Mouse (Mus musculus): Measurements from ENCODE around the gene Ogfod3. TPM values are rescaled to one million over a fixed set of nuclear protein-coding genes. Genes with fewer than 3 reads are reported as not detected.
A peak's percentile ranks its signal among the peaks of the same experiment; 100 is the strongest.

Gene Ogfod3
- total and polyA plus RNA-seq, 3 experiments, result 12.3 to 12.7 TPM; not detected in 1

DNA sequence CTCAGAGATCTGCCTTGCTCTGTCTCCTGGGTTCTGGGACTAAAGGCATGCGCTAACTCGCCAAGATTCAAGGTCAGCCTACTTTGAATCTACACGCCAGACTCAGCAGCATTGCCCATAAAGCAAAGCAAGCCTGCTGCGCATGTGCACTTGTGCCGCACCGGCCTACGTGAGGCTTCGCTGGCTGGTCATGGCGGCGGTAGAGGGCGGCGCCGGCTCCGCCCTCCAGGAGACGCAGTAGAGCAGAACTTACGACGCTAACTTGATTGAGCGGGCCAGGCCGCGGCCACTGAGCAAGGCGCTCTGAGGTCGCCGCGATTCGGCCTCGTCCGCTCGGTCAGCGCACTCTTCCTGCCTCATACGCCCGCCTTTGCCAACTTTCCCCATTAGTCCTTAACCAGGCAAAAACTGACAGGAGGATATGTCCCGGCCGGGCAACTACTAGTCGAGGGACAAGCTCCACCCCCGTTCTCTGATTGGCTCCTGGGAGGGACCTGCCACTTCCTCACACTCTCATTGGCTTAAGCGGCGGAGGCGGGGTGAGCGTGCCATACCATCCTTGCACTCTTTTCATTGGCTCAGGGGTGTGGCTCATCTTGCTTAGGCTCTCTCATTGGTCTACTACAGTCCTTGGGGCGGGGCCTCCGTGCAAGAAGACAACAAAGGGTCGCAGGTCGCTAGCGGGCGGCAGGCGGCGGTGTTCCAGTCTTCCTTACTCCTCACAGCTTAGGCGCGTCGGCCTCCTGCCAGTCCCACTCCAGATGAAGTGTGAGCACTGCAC lies 32.2 kb upstream of the Ogfod3 start, which contains the start of gene Narf (continued):
- TF ChIP-seq JUND (IDR thresholded peaks at IDR 0.05; ENCODE audit: low read depth, low read length) (no peak), USF1 (IDR thresholded peaks at IDR 0.05; ENCODE audit: low read depth, low read length) (peak; percentile 49), NRF1 (IDR thresholded peaks at IDR 0.05; ENCODE audit: insufficient read depth, low read depth, low read length, poor library complexity, severe bottlenecking) (peak; percentile 95), POLR2A (IDR thresholded peaks at IDR 0.05; ENCODE audit: control insufficient read depth in 1 of 2, insufficient read depth in 1 of 2, low read depth in 1 of 2, low read length in 2 of 2, poor library complexity in 1 of 2) (peak in 1 of 2 experiments; percentile 78; a peak in 2 of 4 replicates), EP300 (IDR thresholded peaks at IDR 0.05; ENCODE audit: low read depth in 1 of 2, low read length in 2 of 2) (no peak), ZC3H11A (IDR thresholded peaks at IDR 0.05; ENCODE audit: low read depth, low read length) (no peak), MAFK (IDR thresholded peaks at IDR 0.05; ENCODE audit: borderline replicate concordance, low read depth, low read length) (peak; percentile 66), CHD2 (IDR thresholded peaks at IDR 0.05; ENCODE audit: low read length) (peak; percentile 75), NELFE (IDR thresholded peaks at IDR 0.05; ENCODE audit: low read depth, low read length) (peak; percentile 65), MXI1 (IDR thresholded peaks at IDR 0.05; ENCODE audit: low read depth, low read length) (peak; percentile 83), RCOR1 (IDR thresholded peaks at IDR 0.05; ENCODE audit: low read depth, low read length) (no peak), ZKSCAN1 (IDR thresholded peaks at IDR 0.05; ENCODE audit: low read depth, low read length) (peak; percentile 41; the same call in 1 of the 2 replicates), MYB (IDR thresholded peaks at IDR 0.05; ENCODE audit: low read depth, low read length) (no peak), MEF2A (IDR thresholded peaks at IDR 0.05; ENCODE audit: extremely low read depth, insufficient replicate concordance, low read depth, low read length, poor library complexity, severe bottlenecking) (0 out of 2 replicates have a peak, but pooled peaks have one; percentile 5)

DNA sequence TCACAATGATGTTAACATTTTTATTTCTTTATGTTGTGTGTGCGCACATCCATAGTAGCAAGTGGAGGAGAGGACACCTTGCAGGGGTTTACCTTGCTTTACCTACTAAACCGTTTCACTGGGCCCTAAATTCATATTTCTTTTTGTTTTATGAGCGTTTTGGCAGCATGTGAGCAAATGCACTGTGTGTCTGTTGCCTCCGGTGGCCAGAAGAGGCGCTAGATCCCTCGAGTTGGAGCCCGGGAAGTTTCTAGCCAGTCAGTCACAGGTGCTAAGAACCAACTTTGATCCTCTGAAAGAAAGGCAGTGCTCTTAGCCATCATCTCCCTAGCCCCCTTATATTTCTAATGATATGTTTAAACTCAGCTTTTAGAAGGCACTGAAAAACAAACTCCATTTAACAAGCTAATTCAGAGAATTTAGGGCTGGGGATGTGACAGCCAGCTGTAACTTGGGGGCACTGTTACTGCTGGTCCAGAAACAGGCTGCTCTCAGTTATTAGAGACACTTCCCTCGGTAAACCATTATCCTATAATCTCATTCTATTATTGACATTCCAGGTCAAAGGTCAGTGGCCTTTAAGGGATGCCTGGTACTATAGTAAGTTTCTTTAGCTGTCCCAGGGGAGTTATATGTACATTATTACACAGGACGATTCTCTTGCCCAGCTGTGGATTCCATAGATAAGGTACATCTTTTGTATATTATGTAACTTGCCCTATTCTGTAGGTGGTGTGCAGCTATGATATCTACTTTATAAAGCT lies 31.1 kb upstream of the Ogfod3 start:
- Histone ChIP-seq H3K9ac (ENCODE audit: control insufficient read depth, low read depth, low read length, poor library complexity, severe bottlenecking) (peak overlapping the region; percentile 66), H3K79me2 (ENCODE audit: control insufficient read depth, insufficient read depth, low read length, poor library complexity) (peaks cover 10% of the 10 kb centered on the region), H3K36me3 (ENCODE audit: control insufficient read depth in 1 of 2, insufficient read depth in 2 of 2, low read length in 2 of 2) (peaks cover under 1 to 60% of the 10 kb centered on the region in 2 experiments; a peak in 2 of 4 replicates), H3K4me1 (ENCODE audit: control insufficient read depth in 1 of 2, insufficient read depth in 2 of 2, low read length in 2 of 2) (peaks cover 28 to 43% of the 10 kb centered on the region in 2 experiments), H3K27me3 (ENCODE audit: control insufficient read depth in 1 of 2, insufficient read depth in 2 of 2, low read length in 2 of 2) (no peaks in the 10 kb centered on the region), H3K27ac (ENCODE audit: control insufficient read depth, low read depth, low read length) (peak overlapping the region; percentile 85), H3K9me3 (replicated peaks; ENCODE audit: insufficient read depth, low read length) (no peaks in the 10 kb centered on the region), H3K4me3 (ENCODE audit: control insufficient read depth in 1 of 2, insufficient read depth in 1 of 2, low read depth in 2 of 2, low read length in 2 of 2) (peak overlapping the region; percentile 42 to 87)
- peak; percentile 94 for DNase-seq (ENCODE audit: low read depth, low spot score)
- TF ChIP-seq MYB (IDR thresholded peaks at IDR 0.05; ENCODE audit: low read depth, low read length), result no peak
- peak in 1 of 2 experiments; percentile 50; a peak in 1 of 4 replicates for TF ChIP-seq POLR2A (IDR thresholded peaks at IDR 0.05; ENCODE audit: control insufficient read depth in 1 of 2, insufficient read depth in 1 of 2, low read depth in 1 of 2, low read length in 2 of 2, poor library complexity in 1 of 2)
- no peak for TF ChIP-seq POLR2AphosphoS2 (IDR thresholded peaks at IDR 0.05; ENCODE audit: low read length)
- TF ChIP-seq CHD1 (IDR thresholded peaks at IDR 0.05; ENCODE audit: low read depth, low read length), result peak; percentile 89; the same call in 1 of the 2 replicates
- peak; percentile 42; the same call in 1 of the 2 replicates for TF ChIP-seq TBP (IDR thresholded peaks at IDR 0.05; ENCODE audit: low read depth, low read length)
- TF ChIP-seq NELFE (IDR thresholded peaks at IDR 0.05; ENCODE audit: low read depth, low read length), result peak; percentile 42; the same call in 1 of the 2 replicates
- TF ChIP-seq BHLHE40 (IDR thresholded peaks at IDR 0.05; ENCODE audit: borderline replicate concordance, low read depth, low read length), result 0 out of 2 replicates have a peak, but pooled peaks have one; percentile 12
- TF ChIP-seq HCFC1 (IDR thresholded peaks at IDR 0.05; ENCODE audit: low read depth, low read length), result peak; percentile 69
- TF ChIP-seq NRF1 (IDR thresholded peaks at IDR 0.05; ENCODE audit: insufficient read depth, low read depth, low read length, poor library complexity, severe bottlenecking), result no peak; the same call in 1 of the 2 replicates
- TF ChIP-seq SMC3 (IDR thresholded peaks at IDR 0.05; ENCODE audit: low read depth, low read length), result peak; percentile 42
- peak; percentile 85 for TF ChIP-seq MXI1 (IDR thresholded peaks at IDR 0.05; ENCODE audit: low read depth, low read length)
- TF ChIP-seq ETS1 (IDR thresholded peaks at IDR 0.05; ENCODE audit: low read depth, low read length), result peak; percentile 40; the same call in 1 of the 2 replicates
- TF ChIP-seq TCF12 (IDR thresholded peaks at IDR 0.05; ENCODE audit: low read depth, low read length), result no peak; the same call in 1 of the 2 replicates
- TF ChIP-seq CHD2 (IDR thresholded peaks at IDR 0.05; ENCODE audit: low read length), result no peak
- TF ChIP-seq MYC (IDR thresholded peaks at IDR 0.05; ENCODE audit: low read depth, low read length), result peak; percentile 81; the same call in 1 of the 2 replicates
- TF ChIP-seq ELF1 (IDR thresholded peaks at IDR 0.05; ENCODE audit: low read depth, low read length), result 0 out of 2 replicates have a peak, but pooled peaks have one; percentile 21
- TF ChIP-seq CTCF (IDR thresholded peaks at IDR 0.05 in 2 of 3, conservative IDR thresholded peaks at IDR 0.05 in 1 of 3; ENCODE audit: control insufficient read depth in 1 of 3, insufficient read depth in 1 of 3, low read depth in 2 of 3, low read length in 3 of 3, poor library complexity in 1 of 3, severe bottlenecking in 1 of 3), result peak; percentile 87 to 92 (median 91)
- 0 out of 2 replicates have a peak, but pooled peaks have one; percentile 12 for TF ChIP-seq MAZ (IDR thresholded peaks at IDR 0.05; ENCODE audit: low read depth, low read length)
- no peak for TF ChIP-seq USF2 (IDR thresholded peaks at IDR 0.05; ENCODE audit: borderline replicate concordance in 1 of 2, insufficient read depth in 1 of 2, low read depth in 1 of 2, low read length in 2 of 2)
- TF ChIP-seq GATA1 (IDR thresholded peaks at IDR 0.05; ENCODE audit: low read depth, low read length), result 0 out of 2 replicates have a peak, but pooled peaks have one; percentile 9
- peak; percentile 68 for TF ChIP-seq MAX (IDR thresholded peaks at IDR 0.05; ENCODE audit: low read length)
